Comparison of ENCODE assay signal across 30 mouse cellular contexts in the genomic region with DNA sequence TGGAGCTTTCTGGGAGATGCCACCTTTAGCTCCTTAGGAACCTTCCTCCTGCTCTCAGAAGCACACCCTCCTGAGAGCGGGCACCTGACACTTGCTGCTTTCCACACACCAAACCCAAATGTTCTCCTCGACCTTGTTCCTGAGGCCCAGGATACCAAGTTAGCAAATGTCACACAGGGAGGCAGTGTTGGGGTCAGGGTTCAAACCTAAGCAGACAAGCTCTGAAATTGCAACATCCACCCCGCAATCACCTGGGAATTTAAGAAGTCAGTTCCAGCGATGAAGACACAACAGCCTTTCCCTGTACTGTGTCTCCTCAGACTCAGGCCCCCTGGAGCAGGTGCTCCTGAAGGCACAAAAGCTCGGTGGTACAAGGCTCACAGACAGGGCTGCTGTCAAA. TPM values are rescaled to one million over a fixed set of nuclear protein-coding genes. Genes with fewer than 3 reads are reported as not detected.
A peak's percentile ranks its signal among the peaks of the same experiment; 100 is the strongest.
DNase-seq lines count a peak whose midpoint lies in the region; ATAC-seq and TF ChIP-seq lines count a peak whose summit lies in the region.
"Had no signal": no experiment of that assay in that cellular context is flagged by ENCODE, and none has a peak within 500 bp of the region (broad histone marks: within the 10 kb centered on the region; RNA-seq: fewer than 3 reads in every experiment).

No protein-coding gene starts in this region.

- H3K36me3 ChIP-seq in liver, adult 2 months (ENCODE audit: control insufficient read depth, insufficient read depth, low read length): peaks cover 11% of the 10 kb centered on the region
- H3K36me3 ChIP-seq in liver, embryonic 12.5 days: peaks cover 43% of the 10 kb centered on the region

- peaks cover 6% of the 10 kb centered on the region for H3K4me1 ChIP-seq in liver, adult 2 months (ENCODE audit: control insufficient read depth, insufficient read depth, low read length)
- peaks cover 19% of the 10 kb centered on the region for H3K4me1 ChIP-seq in liver, embryonic 12.5 days
- H3K4me1 ChIP-seq in brown adipose tissue, adult 24 weeks (ENCODE audit: control insufficient read depth, insufficient read depth, insufficient read length, low read length): no peaks in the 10 kb centered on the region; the same call in 1 of the 2 replicates
- H3K4me1 ChIP-seq: hindbrain, embryonic 12.5 days; hindbrain, embryonic 15.5 days had no signal

- no peak for TF ChIP-seq CTCF in liver, adult 2 months (IDR thresholded peaks at IDR 0.05; ENCODE audit: low read depth, low read length)

- 34% methylated on average over 5 of the region's 5 CpGs for WGBS in liver, adult 2 months
- WGBS in liver, embryonic 12.5 days (ENCODE audit: insufficient replicate concordance): 72% methylated on average over 5 of the region's 5 CpGs

- no peaks in the 10 kb centered on the region; the same call in 1 of the 2 replicates for H3K79me2 ChIP-seq in liver, adult 2 months (ENCODE audit: control insufficient read depth, insufficient read depth, low read length)

- no peak overlapping the region for H3K4me3 ChIP-seq in liver, adult 2 months (ENCODE audit: insufficient read depth, low read depth, low read length)
- no peak overlapping the region for H3K4me3 ChIP-seq in liver, embryonic 12.5 days
- no peak overlapping the region for H3K4me3 ChIP-seq in brown adipose tissue, adult 24 weeks (ENCODE audit: insufficient read depth, low read depth, low read length)
- H3K4me3 ChIP-seq: gastrocnemius, adult 2 months; hindbrain, embryonic 12.5 days; hindbrain, embryonic 15.5 days had no signal

- peak overlapping the region; percentile 37; the same call in 1 of the 2 replicates for H3K27ac ChIP-seq in liver, adult 2 months (replicated peaks; ENCODE audit: insufficient read depth, low read depth, low read length)
- no peak overlapping the region for H3K27ac ChIP-seq in liver, embryonic 12.5 days
- H3K27ac ChIP-seq in brown adipose tissue, adult 24 weeks (replicated peaks; ENCODE audit: low read depth, low read length): peak overlapping the region; percentile 77
- H3K27ac ChIP-seq: gastrocnemius, adult 2 months; hindbrain, embryonic 12.5 days; hindbrain, embryonic 15.5 days had no signal

- H3K27me3 ChIP-seq in liver, adult 2 months (ENCODE audit: control insufficient read depth, insufficient read depth, low read length): no peaks in the 10 kb centered on the region
- no peaks in the 10 kb centered on the region for H3K27me3 ChIP-seq in liver, embryonic 12.5 days (replicated peaks)
- H3K27me3 ChIP-seq: hindbrain, embryonic 12.5 days; hindbrain, embryonic 15.5 days had no signal

- no peak for TF ChIP-seq POLR2A in liver, adult 2 months (IDR thresholded peaks at IDR 0.05; ENCODE audit: extremely low read depth, insufficient read depth, low read length)

- H3K9me3 ChIP-seq in liver, embryonic 12.5 days (replicated peaks): no peaks in the 10 kb centered on the region
- H3K9me3 ChIP-seq: hindbrain, embryonic 12.5 days; hindbrain, embryonic 15.5 days had no signal

- H3K9ac ChIP-seq in liver, adult 2 months (ENCODE audit: low read depth, low read length): no peak overlapping the region
- H3K9ac ChIP-seq in liver, embryonic 12.5 days: no peak overlapping the region
- H3K9ac ChIP-seq: forebrain, postnatal 0 days; hindbrain, embryonic 12.5 days; hindbrain, embryonic 15.5 days had no signal

- ATAC-seq in liver, embryonic 12.5 days: no peak
- ATAC-seq: activated CD4-positive, CD25-positive, alpha-beta regulatory T cell, adult 4 months; forebrain, embryonic 14.5 days; forebrain, postnatal 0 days had no signal

- H3K4me2 ChIP-seq in liver, embryonic 12.5 days: no peak overlapping the region
- H3K4me2 ChIP-seq: heart, embryonic 11.5 days; hindbrain, embryonic 12.5 days; hindbrain, embryonic 15.5 days had no signal

- peak; percentile 17 for DNase-seq in adrenal gland, adult 2 months
- DNase-seq in adrenal gland, postnatal 25 days: no peak
- peak; percentile 86 for DNase-seq in liver, adult 2 months (ENCODE audit: extremely low read depth, low read depth, low spot score)
- DNase-seq in yolk sac, embryonic 10.5 days (ENCODE audit: low spot score): peak; percentile 52
- no peak for DNase-seq in cerebellum, adult 18-20 months
- DNase-seq: cerebellum, adult 11 months; cerebellum, adult 8-10 months; cerebellum, postnatal 14 days; forebrain, postnatal 0 days; gastrocnemius, adult 2 months; gastrocnemius, postnatal 14 days had no signal

RNA-seq across cellular contexts. Expression of a gene that starts 8.0 kb away (rescaled TPM):
- total RNA-seq in adrenal gland, adult 2 months (2021): 100 to 1,000 TPM; 128 to 130 TPM
- 230 and 245 TPM in 2 replicates for polyA plus RNA-seq in adrenal gland, adult 2 months (2012; rRNA removed)
- total RNA-seq in adrenal gland, postnatal 25 days (2021): 117 and 130 TPM in 2 replicates
- 52.6 and 63.1 TPM in 2 replicates for total RNA-seq in liver, adult 2 months (2014; rRNA removed)
- polyA plus RNA-seq in liver, adult 2 months (2012; rRNA removed): 147 and 163 TPM in 2 replicates
- 16.3 and 16.5 TPM in 2 replicates for polyA plus RNA-seq in liver, embryonic 12.5 days (2016; fragmentation: Nextera tagmentation; extraction: Ambion mirVana)
- polyA plus RNA-seq in brown adipose tissue, adult 24 weeks (2012; ENCODE audit: insufficient read depth, insufficient read length, missing spikeins): 61.1 and 85.1 TPM in 2 replicates

RNA-seq across cellular contexts. Expression of a gene that starts 21.8 kb away (rescaled TPM):
- total RNA-seq in adrenal gland, adult 2 months (2021): not detected
- polyA plus RNA-seq in adrenal gland, adult 2 months (2012; rRNA removed): not detected in 2 replicates
- total RNA-seq in adrenal gland, postnatal 25 days (2021): not detected in 2 replicates
- not detected in 2 replicates for total RNA-seq in liver, adult 2 months (2014; rRNA removed)
- polyA plus RNA-seq in liver, adult 2 months (2012; rRNA removed): not detected in 2 replicates
- not detected in 2 replicates for polyA plus RNA-seq in liver, embryonic 12.5 days (2016; fragmentation: Nextera tagmentation; extraction: Ambion mirVana)
- not detected in 2 replicates for polyA plus RNA-seq in brown adipose tissue, adult 24 weeks (2012; ENCODE audit: insufficient read depth, insufficient read length, missing spikeins)
- total RNA-seq: adrenal gland, postnatal 10 days; gastrocnemius, adult 2 months; gastrocnemius, postnatal 14 days; gastrocnemius, postnatal 4 days; heart, adult 8-10 months; heart, postnatal 25 days; hematopoietic stem cell, adult 5-6 weeks had no signal
- polyA plus RNA-seq: heart, embryonic 11.5 days; heart, embryonic 14.5 days; heart, postnatal 0 days had no signal

RNA-seq across cellular contexts. Expression of a gene that starts 51.3 kb away (rescaled TPM):
- not detected for total RNA-seq in adrenal gland, adult 2 months (2021)
- polyA plus RNA-seq in adrenal gland, adult 2 months (2012; rRNA removed): not detected in 2 replicates
- total RNA-seq in adrenal gland, postnatal 25 days (2021): not detected in 2 replicates
- total RNA-seq in liver, adult 2 months (2014; rRNA removed): not detected in 2 replicates
- not detected in 2 replicates for polyA plus RNA-seq in liver, adult 2 months (2012; rRNA removed)
- not detected in 2 replicates for polyA plus RNA-seq in liver, embryonic 12.5 days (2016; fragmentation: Nextera tagmentation; extraction: Ambion mirVana)
- not detected in 2 replicates for polyA plus RNA-seq in brown adipose tissue, adult 24 weeks (2012; ENCODE audit: insufficient read depth, insufficient read length, missing spikeins)
- total RNA-seq: adrenal gland, postnatal 10 days; ES-E14; forebrain, postnatal 0 days; gastrocnemius, adult 2 months; gastrocnemius, postnatal 14 days; gastrocnemius, postnatal 4 days; heart, adult 8-10 months; heart, postnatal 25 days; hematopoietic stem cell, adult 5-6 weeks had no signal
- polyA plus RNA-seq: activated CD4-positive, CD25-positive, alpha-beta regulatory T cell, adult 4 months; embryonic facial prominence, embryonic 11.5 days; embryonic facial prominence, embryonic 14.5 days; forebrain, embryonic 11.5 days; forebrain, embryonic 14.5 days; forebrain, postnatal 0 days; frontal cortex, adult 2 months; heart, embryonic 11.5 days; heart, embryonic 14.5 days; heart, postnatal 0 days; hindbrain, embryonic 12.5 days; hindbrain, embryonic 15.5 days had no signal

Comparison
In these comparisons a context has a peak if more than half of its experiments do, and no peak if none do; other contexts are left out.
1. DNase-seq: peak in adrenal gland, adult 2 months (single experiment), liver, adult 2 months (single experiment) and yolk sac, embryonic 10.5 days (single experiment); none in adrenal gland, postnatal 25 days (single experiment) and cerebellum, adult 18-20 months (0 of 2).